Mouse (Mus musculus) MN1 (cell line): ENCODE results near the gene Kif2a.
"Not testable (repeated sequence)": the region's sequence is repeated elsewhere in the genome, so short reads cannot be mapped to it uniquely, and the experiment has no call there.

ENCODE experiments used
- DNase-seq: peaks from one replicate; pipeline ENCODE4 v3.0.0-alpha.2; 2016; ENCODE audit warnings: low spot score

Gene Kif2a

DNA sequence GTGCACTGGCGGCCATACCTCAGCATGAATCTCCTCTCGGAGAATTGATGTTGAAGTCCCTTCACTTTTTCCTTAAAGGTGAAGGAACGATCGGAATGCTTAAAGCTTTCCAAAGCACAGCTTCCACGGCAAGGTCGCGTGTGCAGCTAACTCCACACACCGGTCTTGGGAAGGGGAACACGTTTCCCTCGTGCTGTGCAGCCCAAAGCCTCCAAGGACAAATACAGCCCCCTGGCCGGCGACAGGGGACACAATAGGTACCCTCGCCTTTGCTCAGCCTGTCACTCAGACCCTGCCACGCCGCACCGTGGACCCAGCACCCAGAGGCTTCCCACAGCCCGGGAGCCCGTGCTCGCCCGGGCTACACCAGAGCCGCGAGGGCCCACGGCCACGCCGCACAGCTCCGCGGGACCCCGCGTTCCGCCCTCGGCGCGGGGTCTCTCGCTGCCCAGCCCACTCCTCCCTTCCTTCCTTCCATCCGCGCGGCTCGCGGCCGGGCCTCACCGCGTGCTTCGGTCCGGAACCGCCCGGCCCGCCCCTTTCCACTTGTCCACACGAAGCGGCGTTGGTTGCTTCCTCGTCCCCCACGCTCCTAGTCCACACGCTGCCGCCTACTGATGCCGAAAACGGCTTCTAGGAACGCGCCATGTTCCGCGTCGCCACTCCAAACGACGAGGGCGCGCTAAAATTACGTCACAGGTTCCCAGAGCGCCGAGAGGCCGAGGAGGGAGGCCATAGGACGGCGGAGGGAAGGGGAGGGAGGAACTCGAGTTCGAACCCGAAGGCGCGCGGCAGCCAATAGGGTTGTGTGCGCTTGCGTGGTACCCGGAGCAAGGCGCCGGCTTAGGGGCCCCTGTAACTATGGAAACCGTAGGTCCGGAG is 85.4 kb downstream of the Kif2a start, which contains the start of gene Ipo11:
Gene Ipo11, minus strand, starts transcription at position 703 of the 882 bp plus-strand sequence.
- peak; percentile 97 for DNase-seq

DNA sequence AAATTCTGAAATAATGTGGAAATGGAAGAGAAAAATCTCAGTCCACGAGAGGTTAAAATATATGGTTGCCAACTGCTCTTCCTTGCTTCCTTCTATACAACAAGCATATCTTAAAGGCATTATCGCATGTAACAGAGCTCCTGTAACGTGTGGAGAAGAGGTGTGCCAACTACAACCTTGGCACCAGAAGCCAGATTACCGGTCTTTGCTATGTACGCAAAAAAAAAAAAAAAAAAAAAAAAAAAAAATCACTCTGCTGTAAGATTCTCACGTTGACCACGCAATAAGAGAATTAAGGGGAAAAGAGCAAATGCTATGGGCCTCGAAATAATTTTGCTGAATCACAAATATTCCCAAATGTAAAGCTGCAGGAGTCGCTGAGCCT is 86.1 kb downstream of the Kif2a start:
- DNase-seq = no peak

DNA sequence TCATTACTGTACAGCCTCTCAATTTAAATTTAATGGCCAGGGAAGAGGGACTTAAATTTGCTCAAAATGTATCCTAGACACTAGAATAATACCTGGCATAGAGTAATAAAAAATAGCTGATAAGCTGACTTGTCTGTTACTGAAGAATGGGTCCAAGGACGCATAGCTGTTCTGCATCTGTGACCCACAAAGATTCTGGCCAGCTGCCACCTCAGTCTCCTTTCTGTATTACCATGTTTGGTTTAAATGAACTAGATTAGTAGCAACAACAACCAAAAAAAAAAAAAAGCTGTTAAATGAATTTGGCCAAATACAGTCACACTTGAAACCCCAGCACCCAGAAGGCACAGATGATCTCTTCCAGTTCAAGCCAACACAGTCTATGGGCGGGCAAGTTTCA is 92.7 kb downstream of the Kif2a start:
- no peak for DNase-seq

DNA sequence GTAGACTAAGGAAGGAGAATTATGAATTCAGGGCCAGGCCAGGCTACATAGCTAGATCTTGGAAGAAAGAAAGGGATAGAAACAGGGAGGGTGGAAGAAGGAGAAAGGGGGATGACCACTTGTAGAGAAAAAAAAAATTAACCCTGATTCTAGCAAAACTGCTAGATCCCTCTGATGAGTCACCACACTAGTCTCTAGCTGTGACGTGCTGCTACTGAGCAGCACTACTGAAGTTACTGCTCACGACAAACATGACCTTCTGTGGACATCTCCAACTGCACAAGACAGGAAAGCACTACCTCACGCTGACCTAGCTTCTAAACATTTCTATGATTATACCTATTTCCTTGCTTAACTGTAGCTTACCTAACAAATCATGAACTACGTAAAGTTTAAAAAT is 93.6 kb downstream of the Kif2a start:
- DNase-seq = no peak

DNA sequence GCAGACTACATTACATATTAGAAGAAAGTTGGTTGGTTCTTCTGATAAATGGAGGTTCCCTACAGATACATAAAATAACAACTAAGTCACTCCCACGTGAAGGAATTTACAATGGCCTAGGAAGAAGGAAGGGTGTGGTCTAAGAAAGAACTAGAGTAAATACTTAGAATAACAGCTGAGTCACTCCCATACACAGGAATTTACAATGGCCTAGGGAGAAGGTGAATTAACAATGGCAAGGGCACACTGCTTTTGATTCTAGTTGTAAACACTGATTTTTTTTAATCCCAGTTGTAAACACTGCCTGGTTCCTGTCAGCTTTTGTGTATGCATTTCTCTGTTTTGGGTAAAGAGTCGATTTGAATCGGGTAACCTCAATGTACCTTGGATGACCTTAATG is 96.0 kb downstream of the Kif2a start:
- DNase-seq = not testable (repeated sequence)

DNA sequence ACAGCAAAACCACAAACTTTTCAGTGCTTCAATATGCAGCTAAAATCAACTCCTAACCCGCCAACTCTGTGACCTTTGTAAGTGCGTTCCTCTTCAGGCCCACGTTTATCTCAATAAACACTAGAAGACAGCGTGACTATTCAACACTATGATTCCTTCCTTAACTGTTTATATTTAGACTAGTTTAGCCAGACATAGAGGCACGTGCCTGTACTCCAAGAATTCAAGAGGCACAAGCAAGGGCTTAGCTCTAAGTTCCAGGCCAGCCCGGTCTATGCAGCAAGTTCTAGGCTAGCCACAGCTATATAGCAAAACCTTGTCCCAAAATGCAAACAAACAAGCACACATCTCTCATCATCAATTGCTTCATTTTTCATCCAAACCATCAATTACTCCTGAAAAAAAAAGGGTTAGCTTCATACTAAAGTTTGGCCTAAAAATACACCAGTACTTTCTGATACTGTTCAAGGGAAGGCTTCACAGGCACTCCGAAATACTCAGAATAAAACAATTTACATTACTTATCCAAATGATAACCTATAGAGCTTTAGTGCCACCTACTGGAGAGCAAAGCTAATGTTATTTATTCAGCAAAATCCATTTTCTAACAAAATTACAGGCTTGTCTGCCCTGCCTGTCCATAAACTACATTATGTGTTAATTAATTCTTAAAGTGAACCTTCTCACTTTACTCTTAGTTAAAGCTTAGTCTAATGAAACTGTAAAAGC is 103.4 kb downstream of the Kif2a start:
- DNase-seq = peak; percentile 63

DNA sequence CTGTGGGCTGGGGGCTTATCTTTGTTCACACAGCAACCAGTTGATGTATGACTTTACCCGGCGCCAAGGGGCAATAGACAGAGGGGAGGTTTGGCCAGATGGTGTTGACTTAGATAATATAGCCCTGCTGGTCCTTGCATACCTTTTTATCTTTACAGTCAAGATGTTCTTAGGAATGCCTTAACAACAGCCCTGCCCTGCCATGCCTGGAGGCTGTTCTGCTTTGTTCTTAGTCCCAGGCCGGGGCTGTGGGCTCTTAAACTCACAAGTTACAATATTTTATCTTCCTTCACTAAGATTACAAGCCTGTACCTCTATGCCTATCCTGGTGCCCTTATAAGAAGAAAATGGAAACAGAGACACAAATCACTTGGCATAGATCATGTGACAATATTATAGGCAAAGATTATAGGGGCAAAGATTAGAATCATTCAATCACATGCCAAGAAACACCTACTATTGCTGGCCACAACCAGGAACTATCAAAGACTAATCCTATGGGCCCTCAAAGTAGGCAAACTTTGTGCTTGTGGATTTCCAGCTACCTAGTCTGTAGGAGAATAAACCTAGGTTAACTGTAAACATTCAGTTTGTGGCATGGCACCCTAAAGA is 108.7 kb downstream of the Kif2a start:
- DNase-seq = no peak

DNA sequence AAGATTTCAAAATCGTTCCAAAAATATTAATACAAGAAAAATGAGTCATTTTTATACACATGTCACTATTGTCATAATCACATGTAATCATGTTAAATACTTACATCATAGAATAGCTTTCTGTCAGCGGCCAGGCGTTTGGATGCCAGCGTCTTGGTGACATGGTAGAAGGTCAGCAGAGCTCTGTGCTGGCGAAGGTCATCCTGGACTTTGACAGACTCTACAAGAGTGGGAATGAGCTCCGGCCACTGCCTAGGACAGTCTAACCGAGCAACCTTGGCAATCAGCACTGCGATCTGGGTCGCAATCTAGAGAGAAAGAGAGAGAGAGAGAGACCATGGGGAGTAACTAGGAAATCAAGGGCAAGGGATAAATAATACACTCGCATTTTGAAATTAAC is 111.8 kb downstream of the Kif2a start:
- DNase-seq = no peak
